Mouse (Mus musculus) monocyte, adult 59 days (primary cell): ENCODE data around the gene Rnf223. TPM values are rescaled to one million over a fixed set of nuclear protein-coding genes. Genes with fewer than 3 reads are reported as not detected.

Experiments
- total RNA-seq, 2 experiments: library from RNA; stranded (reverse); gene quantifications; one replicate each; pipeline ENCODE4 v1.2.4; 2023

Rnf223 gene
- under 1 TPM; 0.33 to 0.55 TPM for total RNA-seq

GRCm38 (mm10) chr4:156130436-156130835, at the start of gene Rnf223:
TSS of gene Rnf223 (plus strand) at chr4:156130513.

GRCm38 (mm10) chr4:156109570-156110331, 20.6 kb upstream of the Rnf223 start, which contains the start of gene 9430015G10Rik:
TSS of gene 9430015G10Rik (plus strand) at chr4:156109982.

Other genes with a start within 250 kb of the Rnf223 start
- gene Pusl1, start 238.7 kb upstream of the Rnf223 start, total RNA-seq: 10 to 100 TPM; 23.1 to 25.2 TPM
- 10 to 100 TPM; 57.8 to 64.3 TPM for gene Acap3, start 238.7 kb upstream of the Rnf223 start, total RNA-seq
- gene Ube2j2, start 186.7 kb upstream of the Rnf223 start, total RNA-seq: 100 to 1,000 TPM; 105 to 114 TPM
- 1 to 10 TPM; 2.9 to 9.5 TPM for gene C1qtnf12, start 168.2 kb upstream of the Rnf223 start, total RNA-seq
- gene B3galt6, start 137.9 kb upstream of the Rnf223 start, total RNA-seq: 1 to 10 TPM; 1.7 to 2.4 TPM
- gene Sdf4, start 137.6 kb upstream of the Rnf223 start, total RNA-seq: 100 to 1,000 TPM; 142 to 157 TPM
- 1 to 10 TPM; 1.5 to 2.2 TPM for gene Tnfrsf4, start 116.7 kb upstream of the Rnf223 start, total RNA-seq
- 1 to 10 TPM; 2.7 to 3.6 TPM for gene Tnfrsf18, start 104.3 kb upstream of the Rnf223 start, total RNA-seq
- gene Ttll10, start 71.1 kb upstream of the Rnf223 start, total RNA-seq: not detected
- 10 to 100 TPM; 14.0 to 16.8 TPM for gene 9430015G10Rik, start 20.5 kb upstream of the Rnf223 start, total RNA-seq
- 10 to 100 TPM; 15.8 TPM for gene Agrn, start 67.0 kb downstream of the Rnf223 start, total RNA-seq
- 10 to 100 TPM; 13.2 to 17.7 TPM for gene Isg15, start 70.3 kb downstream of the Rnf223 start, total RNA-seq
- gene AW011738, start 72.8 kb downstream of the Rnf223 start, total RNA-seq: 10 to 100 TPM; 13.4 to 17.9 TPM
- under 1 TPM; 0.18 to 0.47 TPM for gene Perm1, start 85.4 kb downstream of the Rnf223 start, total RNA-seq
- gene Plekhn1, start 104.3 kb downstream of the Rnf223 start, total RNA-seq: 10 to 100 TPM; 24.3 to 25.0 TPM
- 10 to 100 TPM; 58.4 to 59.9 TPM for gene Noc2l, start 105.5 kb downstream of the Rnf223 start, total RNA-seq
- gene Samd11, start 125.1 kb downstream of the Rnf223 start, total RNA-seq: 1 to 10 TPM; 1.5 to 1.6 TPM
- gene Vmn2r-ps159, start 200.6 kb downstream of the Rnf223 start, total RNA-seq: not detected